Mouse (Mus musculus) kidney, adult 8-10 months (tissue): ENCODE results near the gene Ncmap.

Source experiments
- DNase-seq, 2 experiments: peaks; one replicate each; pipeline ENCODE4 v3.0.0; 2022

Gene Ncmap

GRCm38 (mm10) chr4:135337376-135337942 is 60.6 kb downstream of the Ncmap start:
- DNase-seq = peak in 1 of 2 experiments; percentile 37

GRCm38 (mm10) chr4:135336023-135336357 is 62.0 kb downstream of the Ncmap start:
- no peak for DNase-seq

GRCm38 (mm10) chr4:135335327-135336022 is 62.6 kb downstream of the Ncmap start:
- DNase-seq = peak; percentile 63 to 72

- no peak for DNase-seq
These were observed 71.6 kb downstream of the Ncmap start for GRCm38 (mm10) chr4:135326469-135326868.

GRCm38 (mm10) chr4:135326046-135326445 is 72.0 kb downstream of the Ncmap start:
- DNase-seq = no peak

GRCm38 (mm10) chr4:135323021-135323420 is 75.0 kb downstream of the Ncmap start:
- DNase-seq = no peak
